Mouse (Mus musculus): ENCODE measurements around the gene Hspb3. TPM values are rescaled to one million over a fixed set of nuclear protein-coding genes. Genes with fewer than 3 reads are reported as not detected.

The Hspb3 gene
- polyA plus RNA-seq, 1 experiment, result 1.9 TPM

DNA sequence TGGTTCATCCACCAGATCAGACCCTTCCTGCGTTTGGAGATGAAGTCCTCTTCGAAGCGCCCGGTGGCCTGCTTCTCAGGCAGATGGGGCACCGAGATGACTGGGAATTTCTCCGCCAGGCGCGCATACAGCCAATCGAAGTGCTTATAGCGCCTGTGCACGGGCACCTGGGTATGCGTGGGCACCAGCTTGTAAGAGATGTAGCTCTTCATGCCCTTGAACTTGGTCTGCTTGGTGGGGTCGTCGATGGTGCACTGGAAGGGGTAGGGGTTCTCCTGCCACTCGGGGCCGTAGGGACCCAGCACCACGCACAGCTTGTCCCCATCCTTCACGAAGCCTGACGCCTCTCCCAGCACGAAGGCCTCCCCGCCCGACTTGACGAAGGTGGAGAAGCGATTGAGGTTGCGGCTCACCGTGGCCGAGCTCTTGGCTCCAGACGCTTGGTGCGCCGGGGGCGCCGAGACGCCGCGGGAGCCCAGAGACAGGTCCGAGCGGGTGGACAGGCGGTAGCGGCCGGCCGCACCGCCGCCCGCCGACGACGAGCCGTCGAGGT, 46.1 kb downstream of the Hspb3 start:
- WGBS, result 3% methylated on average over 49 of the region's 49 CpGs
- TF ChIP-seq POLR2A (IDR thresholded peaks at IDR 0.05; ENCODE audit: borderline replicate concordance, insufficient read depth, low read length) (no peak), CTCF (IDR thresholded peaks at IDR 0.05; ENCODE audit: borderline replicate concordance, insufficient read depth, low read depth, low read length) (no peak)
- Histone ChIP-seq H3K27me3 (ENCODE audit: control insufficient read depth, insufficient read depth, low read length) (no peaks in the 10 kb centered on the region), H3K27ac (ENCODE audit: insufficient read depth, low read length) (peak overlapping the region; percentile 40), H3K4me3 (replicated peaks; ENCODE audit: insufficient read depth, low read depth, low read length) (peak overlapping the region; percentile 67), H3K4me1 (ENCODE audit: control insufficient read depth, insufficient read depth, low read length) (peaks cover 3% of the 10 kb centered on the region; the same call in 1 of the 2 replicates)
- peak in 1 of 2 experiments; percentile 53 for DNase-seq

DNA sequence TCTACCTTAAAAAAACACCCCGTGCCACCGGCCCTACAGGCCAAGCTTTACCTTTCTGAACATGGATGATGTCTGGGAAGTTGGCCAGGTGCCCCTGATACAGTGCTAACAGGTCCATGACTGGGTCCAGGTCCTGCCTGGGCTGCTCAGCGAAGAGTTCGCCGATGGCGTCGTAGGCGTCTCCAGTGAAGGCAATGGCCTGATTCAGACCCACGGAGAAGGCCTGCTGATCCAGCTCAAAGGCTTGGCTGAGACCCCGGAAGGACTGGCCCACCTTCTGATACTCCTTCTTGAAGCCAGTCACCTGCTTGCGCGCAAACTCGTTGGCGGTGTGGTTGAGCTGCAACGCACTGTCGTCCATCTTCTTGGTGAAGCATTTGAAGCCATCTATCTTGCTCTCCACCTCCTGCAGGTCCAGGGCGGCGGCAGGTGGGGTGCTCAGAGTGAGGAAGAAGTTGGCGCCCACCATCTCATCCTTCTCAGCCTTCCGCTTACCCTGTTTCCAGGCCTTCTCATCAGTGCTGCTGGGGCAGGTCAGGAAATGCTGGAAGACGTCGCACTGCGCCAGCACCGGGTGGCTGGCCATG, 46.6 kb downstream of the Hspb3 start:
- Histone ChIP-seq H3K27ac (ENCODE audit: insufficient read depth, low read length) (peak overlapping the region; percentile 24; the same call in 1 of the 2 replicates), H3K4me3 (replicated peaks; ENCODE audit: insufficient read depth, low read depth, low read length) (peak overlapping the region; percentile 67), H3K4me1 (ENCODE audit: control insufficient read depth, insufficient read depth, low read length) (peaks cover 3% of the 10 kb centered on the region; the same call in 1 of the 2 replicates), H3K27me3 (ENCODE audit: control insufficient read depth, insufficient read depth, low read length) (no peaks in the 10 kb centered on the region)
- DNase-seq, result peak; percentile 52 to 61
- TF ChIP-seq POLR2A (IDR thresholded peaks at IDR 0.05; ENCODE audit: borderline replicate concordance, insufficient read depth, low read length) (no peak), CTCF (IDR thresholded peaks at IDR 0.05; ENCODE audit: borderline replicate concordance, insufficient read depth, low read depth, low read length) (no peak)
- WGBS, result 23% methylated on average over 24 of the region's 24 CpGs

DNA sequence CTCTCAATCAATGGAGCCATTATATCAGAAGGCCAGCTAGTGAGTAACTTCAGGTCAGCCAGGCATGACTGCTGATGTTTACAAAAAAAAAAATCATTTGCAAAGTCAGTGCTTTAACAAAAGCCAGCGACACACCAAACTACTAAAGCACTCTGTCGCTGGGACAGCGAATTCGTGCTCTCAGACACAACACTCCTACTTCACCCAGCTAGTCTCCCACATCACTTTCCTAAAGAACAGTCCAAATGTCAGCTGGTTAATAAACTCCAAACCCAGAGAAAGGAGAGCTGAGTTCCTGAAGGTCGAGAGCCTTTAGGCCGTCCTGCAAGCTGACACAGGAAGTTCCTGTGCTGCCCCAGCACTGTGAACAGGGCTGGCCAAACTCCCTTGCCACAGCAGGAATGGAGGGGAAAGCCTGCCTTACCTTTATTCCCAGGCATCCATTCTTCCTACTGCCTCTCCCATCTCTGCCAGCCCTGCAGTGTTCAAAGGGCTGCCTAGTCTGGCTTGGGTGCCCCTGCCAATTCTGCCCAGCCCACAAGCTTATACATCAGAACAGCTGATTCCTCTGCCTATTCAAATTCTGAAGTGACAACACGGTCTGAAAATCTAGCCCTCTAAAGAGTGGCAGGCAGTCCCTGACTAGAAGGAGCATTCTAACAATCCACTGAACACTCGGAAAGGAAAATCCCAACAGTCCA, 47.4 kb downstream of the Hspb3 start:
- peaks cover 8% of the 10 kb centered on the region; the same call in 1 of the 2 replicates for H3K4me1 ChIP-seq (ENCODE audit: control insufficient read depth, insufficient read depth, low read length)
- peak; percentile 47 to 52 for DNase-seq
- 5% methylated on average over 8 of the region's 8 CpGs for WGBS
- TF ChIP-seq POLR2A (IDR thresholded peaks at IDR 0.05; ENCODE audit: borderline replicate concordance, insufficient read depth, low read length) (no peak), CTCF (IDR thresholded peaks at IDR 0.05; ENCODE audit: borderline replicate concordance, insufficient read depth, low read depth, low read length) (no peak)
- H3K4me3 ChIP-seq (replicated peaks; ENCODE audit: insufficient read depth, low read depth, low read length), result peak overlapping the region; percentile 67
- no peaks in the 10 kb centered on the region for H3K27me3 ChIP-seq (ENCODE audit: control insufficient read depth, insufficient read depth, low read length)
- peak overlapping the region; percentile 24; the same call in 1 of the 2 replicates for H3K27ac ChIP-seq (ENCODE audit: insufficient read depth, low read length)

DNA sequence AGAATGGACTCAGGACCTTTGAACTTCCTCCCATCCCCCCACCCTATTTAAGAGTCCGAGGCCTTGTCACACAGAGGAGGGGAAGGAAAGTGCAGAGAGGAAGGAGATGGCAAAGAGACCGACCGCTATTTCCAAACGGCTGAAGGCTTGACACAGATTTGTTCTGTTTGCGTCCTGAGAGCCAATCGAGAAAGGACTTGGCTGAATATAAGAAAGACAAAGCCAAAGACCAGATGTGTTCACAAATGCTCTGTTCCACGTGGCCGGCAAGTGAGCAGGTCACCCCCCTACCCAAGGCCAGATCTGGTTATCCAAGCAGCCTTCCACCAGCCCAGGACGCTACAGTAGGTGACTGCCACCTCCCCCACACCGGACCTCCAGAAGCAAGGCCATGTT, 47.9 kb downstream of the Hspb3 start:
- WGBS, result under 1% methylated on average over 10 of the region's 10 CpGs
- peaks cover 14% of the 10 kb centered on the region for H3K4me1 ChIP-seq (ENCODE audit: control insufficient read depth, insufficient read depth, low read length)
- DNase-seq, result peak; percentile 43 to 47
- no peak for TF ChIP-seq POLR2A (IDR thresholded peaks at IDR 0.05; ENCODE audit: borderline replicate concordance, insufficient read depth, low read length)
- TF ChIP-seq CTCF (IDR thresholded peaks at IDR 0.05; ENCODE audit: borderline replicate concordance, insufficient read depth, low read depth, low read length), result no peak
- H3K27me3 ChIP-seq (ENCODE audit: control insufficient read depth, insufficient read depth, low read length), result no peaks in the 10 kb centered on the region
- H3K4me3 ChIP-seq (replicated peaks; ENCODE audit: insufficient read depth, low read depth, low read length), result peak overlapping the region; percentile 67
- 0 out of 2 replicates have a peak overlapping the region, but pooled peaks have one; percentile 1 for H3K27ac ChIP-seq (ENCODE audit: insufficient read depth, low read length)

DNA sequence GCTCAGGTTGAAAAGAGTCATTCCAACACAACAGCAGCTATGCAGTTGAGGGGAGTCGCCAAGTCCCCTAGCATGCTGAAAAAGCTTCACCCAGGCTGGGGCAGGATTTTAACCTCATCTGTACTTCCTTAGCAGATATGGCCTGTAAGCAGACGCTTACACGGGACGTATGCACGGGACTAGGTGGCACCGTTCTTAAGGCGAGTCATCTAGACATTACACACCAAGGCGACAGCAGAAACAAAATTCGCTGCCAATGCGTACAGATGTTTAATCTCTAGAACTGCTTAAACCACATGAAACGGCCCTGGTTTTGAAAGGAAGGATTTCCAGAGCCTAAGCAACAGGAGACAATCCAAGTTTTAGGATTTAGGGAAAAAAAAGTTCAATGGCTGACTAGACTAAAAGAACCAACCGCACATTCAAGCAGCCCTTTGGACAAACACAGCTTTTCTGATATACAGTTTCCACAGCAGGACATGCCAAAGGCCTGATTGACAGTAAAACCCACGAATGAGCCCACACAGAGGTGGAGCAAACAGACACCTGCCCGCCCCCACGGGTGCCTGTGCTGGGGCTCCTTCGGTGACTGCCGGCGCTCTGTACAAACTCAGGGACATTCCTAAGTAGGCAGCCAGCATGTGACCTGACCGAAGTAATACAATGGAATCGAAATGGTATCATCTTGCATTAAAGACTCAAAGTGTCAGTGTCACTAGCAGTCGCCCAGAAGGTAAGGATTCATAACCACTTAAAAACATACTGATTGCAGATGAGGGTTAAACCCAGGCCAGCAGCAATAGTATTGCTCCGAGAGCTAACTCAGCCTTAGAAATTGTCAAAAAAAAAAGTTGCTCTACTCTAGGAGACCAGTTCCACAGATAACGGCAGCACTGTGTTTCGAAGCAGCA, 48.6 kb downstream of the Hspb3 start:
- 0 out of 2 replicates have a peak overlapping the region, but pooled peaks have one; percentile 1 for H3K27ac ChIP-seq (ENCODE audit: insufficient read depth, low read length)
- peak overlapping the region; percentile 67 for H3K4me3 ChIP-seq (replicated peaks; ENCODE audit: insufficient read depth, low read depth, low read length)
- WGBS, result 9% methylated on average over 24 of the region's 24 CpGs
- TF ChIP-seq POLR2A (IDR thresholded peaks at IDR 0.05; ENCODE audit: borderline replicate concordance, insufficient read depth, low read length), result no peak
- TF ChIP-seq CTCF (IDR thresholded peaks at IDR 0.05; ENCODE audit: borderline replicate concordance, insufficient read depth, low read depth, low read length), result no peak
- DNase-seq, result peak; percentile 82 to 86
- peaks cover 14% of the 10 kb centered on the region for H3K4me1 ChIP-seq (ENCODE audit: control insufficient read depth, insufficient read depth, low read length)
- no peaks in the 10 kb centered on the region for H3K27me3 ChIP-seq (ENCODE audit: control insufficient read depth, insufficient read depth, low read length)

DNA sequence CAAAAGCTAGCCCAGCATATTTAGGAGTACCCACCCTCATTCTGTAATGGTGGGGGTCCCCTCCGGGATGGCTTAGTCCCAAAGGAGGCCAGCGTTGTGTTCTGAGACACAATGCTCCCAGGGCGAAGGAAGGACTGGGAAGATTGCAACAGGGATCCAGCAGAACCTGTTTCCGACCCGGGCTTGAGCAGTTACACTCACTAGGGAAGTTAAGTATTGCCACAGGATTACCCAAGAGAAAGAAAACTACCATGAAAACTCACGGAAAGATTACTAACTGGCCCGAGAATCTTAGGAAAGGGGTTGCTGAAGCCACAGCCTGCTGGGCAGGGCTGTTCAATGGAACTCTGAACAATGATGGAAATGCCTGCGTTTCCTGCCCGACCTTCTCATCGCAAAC, 49.6 kb downstream of the Hspb3 start:
- no peak for TF ChIP-seq POLR2A (IDR thresholded peaks at IDR 0.05; ENCODE audit: borderline replicate concordance, insufficient read depth, low read length)
- no peak for TF ChIP-seq CTCF (IDR thresholded peaks at IDR 0.05; ENCODE audit: borderline replicate concordance, insufficient read depth, low read depth, low read length)
- Histone ChIP-seq H3K4me3 (replicated peaks; ENCODE audit: insufficient read depth, low read depth, low read length) (peak overlapping the region; percentile 35), H3K27me3 (ENCODE audit: control insufficient read depth, insufficient read depth, low read length) (no peaks in the 10 kb centered on the region), H3K4me1 (ENCODE audit: control insufficient read depth, insufficient read depth, low read length) (peaks cover 21% of the 10 kb centered on the region), H3K27ac (ENCODE audit: insufficient read depth, low read length) (no peak overlapping the region)
- DNase-seq, result peak in 1 of 2 experiments; percentile 15
- WGBS, result 42% methylated on average over 10 of the region's 10 CpGs

DNA sequence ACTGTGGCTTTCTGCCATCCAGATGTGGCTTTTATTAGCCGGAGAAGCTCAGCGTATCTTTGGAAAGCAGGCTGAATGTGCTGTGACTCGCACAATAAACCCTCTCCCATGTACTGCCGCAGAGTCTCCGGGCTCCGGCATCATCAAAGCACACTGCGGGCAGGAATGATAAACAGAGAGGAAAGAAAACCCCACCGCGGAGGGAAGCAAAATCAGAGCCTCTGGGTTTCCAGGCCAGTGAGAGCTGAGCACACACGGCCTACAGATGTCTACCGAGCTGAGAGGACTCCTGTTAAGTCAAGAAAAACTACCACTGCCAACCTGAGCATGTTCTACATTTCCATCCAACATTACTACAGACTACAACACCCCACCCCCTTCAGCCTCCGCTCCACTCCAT, 50.1 kb downstream of the Hspb3 start:
- Histone ChIP-seq H3K4me1 (ENCODE audit: control insufficient read depth, insufficient read depth, low read length) (peaks cover 24% of the 10 kb centered on the region), H3K27me3 (ENCODE audit: control insufficient read depth, insufficient read depth, low read length) (no peaks in the 10 kb centered on the region), H3K27ac (ENCODE audit: insufficient read depth, low read length) (no peak overlapping the region), H3K4me3 (replicated peaks; ENCODE audit: insufficient read depth, low read depth, low read length) (peak overlapping the region; percentile 30)
- no peak for TF ChIP-seq CTCF (IDR thresholded peaks at IDR 0.05; ENCODE audit: borderline replicate concordance, insufficient read depth, low read depth, low read length)
- TF ChIP-seq POLR2A (IDR thresholded peaks at IDR 0.05; ENCODE audit: borderline replicate concordance, insufficient read depth, low read length), result no peak
- DNase-seq, result peak in 1 of 2 experiments; percentile 30
- 39% methylated on average over 12 of the region's 12 CpGs for WGBS

Other genes with a start within 250 kb of the Hspb3 start
- 16.4 and 17.0 TPM in 2 replicates for gene Snx18, start 45.1 kb downstream of the Hspb3 start, polyA plus RNA-seq (2012; rRNA removed)
- gene Arl15, start 130.8 kb upstream of the Hspb3 start, polyA plus RNA-seq (2012; rRNA removed), result 10.3 and 12.2 TPM in 2 replicates

Data from cerebellum, adult 2 months (tissue).